Mouse (Mus musculus) forebrain, embryonic 12.5 days (tissue): Measurements from ENCODE around the gene Syne1. TPM values are rescaled to one million over a fixed set of nuclear protein-coding genes. Genes with fewer than 3 reads are reported as not detected.

Source experiments
- ATAC-seq: fragments of 200-750 bp; cut with Nextera tagmentation; 2 replicates; pipeline ENCODE4 v1.8.0; 2017; ENCODE audit warnings: moderate TSS enrichment; ENCODE audit not compliant: low FRiP score
- H3K27ac ChIP-seq: fragments of 300-500 bp; sonication (generic); 2 replicates; pipeline ENCODE4 v1.5.1; 2016; ENCODE audit warnings: mild to moderate bottlenecking
- H3K27me3 ChIP-seq: fragments of 300-500 bp; sonication (generic); 2 replicates; pipeline ENCODE4 v1.6.1; 2016; ENCODE audit warnings: mild to moderate bottlenecking
- H3K36me3 ChIP-seq: fragments of 300-500 bp; sonication (generic); replicated peaks from 2 replicates; pipeline ENCODE4 v1.6.1; 2016; ENCODE audit warnings: mild to moderate bottlenecking
- H3K4me1 ChIP-seq: fragments of 300-500 bp; sonication (generic); 2 replicates; pipeline ENCODE4 v1.6.1; 2016
- H3K4me2 ChIP-seq: fragments of 300-500 bp; sonication (generic); 2 replicates; pipeline ENCODE4 v1.6.1; 2016; ENCODE audit warnings: mild to moderate bottlenecking, moderate library complexity
- H3K4me3 ChIP-seq: fragments of 300-500 bp; sonication (generic); replicated peaks from 2 replicates; pipeline ENCODE4 v1.5.1; 2016; ENCODE audit warnings: mild to moderate bottlenecking
- H3K9ac ChIP-seq: fragments of 300-500 bp; sonication (generic); 2 replicates; pipeline ENCODE4 v1.6.1; 2016; ENCODE audit warnings: mild to moderate bottlenecking
- H3K9me3 ChIP-seq: fragments of 300-500 bp; sonication (generic); 2 replicates; pipeline ENCODE4 v1.6.1; 2016
- WGBS: fragments of 180-500 bp; shearing (Covaris S2); methylation state at CpG from one replicate; pipeline ENCODE4 v1.1.7; 2016; 5-methylcytosine and 5-hydroxymethylcytosine counted together
- polyA plus RNA-seq: library from polyadenylated mRNA; unstranded; fragments of >200 nt; fragmentation: Nextera tagmentation; extraction: Ambion mirVana; gene quantifications from 2 replicates; pipeline ENCODE4 v1.2.1, GENCODE M21; 2016

Gene Syne1
- polyA plus RNA-seq, 1 experiment from 2014 or later: 3.2 TPM

GRCm38 (mm10) chr10:5480097-5480496 lies 71.2 kb downstream of the Syne1 start:
- Histone ChIP-seq H3K4me1 (no peaks in the 10 kb centered on the region), H3K4me3 (no peak overlapping the region), H3K27me3 (no peaks in the 10 kb centered on the region), H3K36me3 (no peaks in the 10 kb centered on the region), H3K9me3 (no peaks in the 10 kb centered on the region), H3K4me2 (no peak overlapping the region), H3K27ac (no peak overlapping the region), H3K9ac (no peak overlapping the region)
- peak; percentile 67 for ATAC-seq
- WGBS: 64% methylated on average over 6 of the region's 6 CpGs

- WGBS: 87% methylated on average over 2 of the region's 2 CpGs
- H3K9me3 ChIP-seq: no peaks in the 10 kb centered on the region
- no peak overlapping the region for H3K4me2 ChIP-seq
- no peaks in the 10 kb centered on the region for H3K27me3 ChIP-seq
- no peak overlapping the region for H3K27ac ChIP-seq
- no peak overlapping the region for H3K4me3 ChIP-seq
- no peaks in the 10 kb centered on the region for H3K36me3 ChIP-seq
- ATAC-seq: no peak
- H3K4me1 ChIP-seq: no peaks in the 10 kb centered on the region
- H3K9ac ChIP-seq: no peak overlapping the region
Observed at GRCm38 (mm10) chr10:5468638-5469037, 82.6 kb downstream of the Syne1 start.

GRCm38 (mm10) chr10:5453830-5454229 lies 97.5 kb downstream of the Syne1 start:
- no peak overlapping the region for H3K27ac ChIP-seq
- no peak overlapping the region for H3K4me3 ChIP-seq
- H3K9me3 ChIP-seq: no peaks in the 10 kb centered on the region
- H3K36me3 ChIP-seq: no peaks in the 10 kb centered on the region
- H3K27me3 ChIP-seq: no peaks in the 10 kb centered on the region
- H3K4me2 ChIP-seq: no peak overlapping the region
- ATAC-seq: no peak
- H3K9ac ChIP-seq: no peak overlapping the region
- H3K4me1 ChIP-seq: no peaks in the 10 kb centered on the region

- Histone ChIP-seq H3K9me3 (no peaks in the 10 kb centered on the region), H3K9ac (no peak overlapping the region), H3K4me1 (no peaks in the 10 kb centered on the region; the same call in 1 of the 2 replicates), H3K4me2 (no peak overlapping the region), H3K36me3 (no peaks in the 10 kb centered on the region), H3K27me3 (no peaks in the 10 kb centered on the region), H3K4me3 (no peak overlapping the region), H3K27ac (no peak overlapping the region)
- 91% methylated on average over 2 of the region's 2 CpGs for WGBS
- no peak for ATAC-seq
Observed at GRCm38 (mm10) chr10:5449944-5450343, 101.3 kb downstream of the Syne1 start.

DNA sequence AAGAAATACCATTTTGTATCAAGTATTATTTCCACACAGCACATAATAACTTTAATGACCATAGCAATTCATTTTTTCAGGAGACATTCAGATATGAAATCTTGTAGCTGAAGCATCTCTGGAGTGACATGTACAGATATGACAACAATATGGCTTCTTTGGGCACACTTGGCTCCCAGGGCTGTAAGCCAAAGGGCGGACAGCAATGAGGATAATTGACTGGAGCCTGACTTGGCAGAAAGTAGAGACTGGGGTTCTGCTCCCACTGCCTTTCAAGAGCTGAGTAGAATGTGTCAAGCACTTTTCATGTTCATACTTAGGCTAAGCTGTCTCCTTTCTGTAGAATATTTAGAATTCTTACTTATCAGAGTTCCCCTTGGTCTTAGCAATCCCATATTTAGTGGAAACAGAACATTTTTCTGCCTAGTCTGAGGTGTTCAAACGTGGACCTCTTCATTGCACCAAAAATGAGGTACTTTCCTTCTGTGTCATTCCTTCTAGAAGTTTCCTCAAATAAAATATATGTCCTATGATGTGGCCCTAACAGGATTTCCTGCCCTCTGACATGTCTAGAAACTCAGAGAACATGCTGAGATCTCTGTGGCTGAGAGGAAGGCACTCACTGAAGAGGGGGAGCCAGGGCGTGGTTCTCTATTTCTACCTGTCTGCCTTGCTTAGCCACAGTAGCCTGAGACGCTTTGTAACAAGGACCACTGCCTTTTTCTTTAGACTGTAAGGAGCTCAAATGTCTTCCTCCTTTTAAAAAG lies 103.1 kb downstream of the Syne1 start:
- Histone ChIP-seq H3K27ac (no peak overlapping the region), H3K27me3 (no peaks in the 10 kb centered on the region), H3K4me1 (no peaks in the 10 kb centered on the region; the same call in 1 of the 2 replicates), H3K36me3 (no peaks in the 10 kb centered on the region), H3K9ac (no peak overlapping the region), H3K4me3 (no peak overlapping the region), H3K9me3 (no peaks in the 10 kb centered on the region), H3K4me2 (no peak overlapping the region)
- ATAC-seq: no peak
- WGBS: 70% methylated on average over 4 of the region's 4 CpGs

DNA sequence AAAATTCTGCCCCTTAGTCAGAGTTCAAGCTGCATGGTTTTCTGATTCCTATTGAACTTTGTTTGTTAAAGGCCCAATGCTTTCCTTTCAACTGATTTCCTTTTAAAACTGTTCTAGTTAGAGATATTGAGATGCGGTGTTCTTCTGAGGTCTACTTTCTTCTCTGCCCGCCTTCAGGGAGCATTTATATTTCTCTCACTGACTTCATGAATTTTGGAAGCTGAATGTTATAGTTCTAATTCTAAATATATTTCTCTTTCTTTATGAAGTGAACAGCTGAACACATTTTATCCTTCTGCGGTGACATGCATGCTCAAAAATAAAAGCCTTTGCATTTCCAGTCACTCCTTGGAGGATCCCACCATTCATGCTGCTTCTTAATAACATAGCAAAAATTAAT lies 106.0 kb downstream of the Syne1 start:
- Histone ChIP-seq H3K27me3 (no peaks in the 10 kb centered on the region), H3K9me3 (no peaks in the 10 kb centered on the region), H3K4me1 (no peaks in the 10 kb centered on the region; the same call in 1 of the 2 replicates), H3K27ac (no peak overlapping the region), H3K9ac (no peak overlapping the region), H3K4me2 (no peak overlapping the region), H3K36me3 (no peaks in the 10 kb centered on the region), H3K4me3 (no peak overlapping the region)
- ATAC-seq: no peak
- WGBS: 86% methylated on average over 3 of the region's 3 CpGs

GRCm38 (mm10) chr10:5443020-5443419 lies 108.3 kb downstream of the Syne1 start:
- no peaks in the 10 kb centered on the region for H3K27me3 ChIP-seq
- no peak overlapping the region for H3K4me3 ChIP-seq
- no peaks in the 10 kb centered on the region for H3K9me3 ChIP-seq
- 99% methylated on average over 2 of the region's 2 CpGs for WGBS
- no peak overlapping the region for H3K9ac ChIP-seq
- no peaks in the 10 kb centered on the region; the same call in 1 of the 2 replicates for H3K4me1 ChIP-seq
- H3K27ac ChIP-seq: no peak overlapping the region
- ATAC-seq: no peak
- no peaks in the 10 kb centered on the region for H3K36me3 ChIP-seq
- H3K4me2 ChIP-seq: no peak overlapping the region

- H3K4me2 ChIP-seq: no peak overlapping the region
- no peak overlapping the region for H3K4me3 ChIP-seq
- no peaks in the 10 kb centered on the region for H3K36me3 ChIP-seq
- no peak overlapping the region for H3K9ac ChIP-seq
- H3K27me3 ChIP-seq: no peaks in the 10 kb centered on the region
- no peak overlapping the region for H3K27ac ChIP-seq
- no peaks in the 10 kb centered on the region; the same call in 1 of the 2 replicates for H3K4me1 ChIP-seq
- 27% methylated on average over 2 of the region's 2 CpGs for WGBS
- H3K9me3 ChIP-seq: no peaks in the 10 kb centered on the region
- ATAC-seq: no peak
Observed at GRCm38 (mm10) chr10:5439802-5440350, 111.4 kb downstream of the Syne1 start.

- H3K9me3 ChIP-seq: no peaks in the 10 kb centered on the region
- H3K4me3 ChIP-seq: no peak overlapping the region
- WGBS: 85% methylated on average over 2 of the region's 2 CpGs
- H3K27me3 ChIP-seq: no peaks in the 10 kb centered on the region
- no peaks in the 10 kb centered on the region for H3K4me1 ChIP-seq
- H3K27ac ChIP-seq: no peak overlapping the region
- no peak overlapping the region for H3K4me2 ChIP-seq
- H3K36me3 ChIP-seq: no peaks in the 10 kb centered on the region
- no peak for ATAC-seq
- no peak overlapping the region for H3K9ac ChIP-seq
Observed at GRCm38 (mm10) chr10:5437766-5438165, 113.5 kb downstream of the Syne1 start.

GRCm38 (mm10) chr10:5423984-5424383 lies 127.3 kb downstream of the Syne1 start:
- Histone ChIP-seq H3K4me2 (no peak overlapping the region), H3K27me3 (no peaks in the 10 kb centered on the region), H3K9me3 (no peaks in the 10 kb centered on the region), H3K4me3 (no peak overlapping the region), H3K27ac (no peak overlapping the region), H3K4me1 (no peaks in the 10 kb centered on the region), H3K9ac (no peak overlapping the region), H3K36me3 (no peaks in the 10 kb centered on the region)
- ATAC-seq: no peak
- 79% methylated on average over 4 of the region's 4 CpGs for WGBS

DNA sequence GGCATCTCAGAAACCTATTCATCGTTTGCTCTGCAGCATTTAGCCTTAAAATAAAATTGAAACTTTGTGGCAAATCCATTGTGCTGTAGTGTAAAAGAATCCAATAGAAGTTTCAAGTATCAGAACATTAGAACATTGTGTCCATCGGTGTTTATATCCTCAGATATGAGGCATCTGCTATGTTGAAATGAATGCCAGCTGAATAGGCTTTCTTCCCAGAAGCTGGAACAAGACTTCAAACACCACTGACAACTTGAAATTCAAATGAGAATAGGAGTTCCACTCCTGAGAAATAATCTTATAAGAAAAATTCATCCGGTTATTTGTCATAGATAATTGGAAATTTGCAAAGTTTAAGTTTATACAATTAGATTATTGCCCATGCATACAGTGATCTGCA lies 135.6 kb downstream of the Syne1 start:
- no peaks in the 10 kb centered on the region for H3K36me3 ChIP-seq
- no peaks in the 10 kb centered on the region for H3K9me3 ChIP-seq
- no peak overlapping the region for H3K9ac ChIP-seq
- H3K4me1 ChIP-seq: peaks cover 6% of the 10 kb centered on the region; the same call in 1 of the 2 replicates
- H3K27me3 ChIP-seq: no peaks in the 10 kb centered on the region
- H3K27ac ChIP-seq: no peak overlapping the region
- no peak overlapping the region for H3K4me2 ChIP-seq
- ATAC-seq: no peak
- no peak overlapping the region for H3K4me3 ChIP-seq
- 85% methylated on average over 3 of the region's 3 CpGs for WGBS

GRCm38 (mm10) chr10:5384131-5384776 lies 167.0 kb downstream of the Syne1 start:
- ATAC-seq: no peak
- 81% methylated on average over 6 of the region's 6 CpGs for WGBS
- Histone ChIP-seq H3K27ac (no peak overlapping the region), H3K4me2 (no peak overlapping the region), H3K27me3 (no peaks in the 10 kb centered on the region), H3K4me1 (no peaks in the 10 kb centered on the region), H3K4me3 (no peak overlapping the region), H3K36me3 (no peaks in the 10 kb centered on the region), H3K9ac (no peak overlapping the region), H3K9me3 (no peaks in the 10 kb centered on the region)

- 87% methylated on average over 4 of the region's 4 CpGs for WGBS
- Histone ChIP-seq H3K9me3 (no peaks in the 10 kb centered on the region), H3K9ac (no peak overlapping the region), H3K4me1 (no peaks in the 10 kb centered on the region), H3K27ac (no peak overlapping the region), H3K36me3 (no peaks in the 10 kb centered on the region), H3K27me3 (no peaks in the 10 kb centered on the region), H3K4me3 (no peak overlapping the region), H3K4me2 (no peak overlapping the region)
- ATAC-seq: no peak
Observed at GRCm38 (mm10) chr10:5381536-5381935, 169.7 kb downstream of the Syne1 start.
